Mouse (Mus musculus): ENCODE data around the gene Phc3. TPM values are rescaled to one million over a fixed set of nuclear protein-coding genes. Genes with fewer than 3 reads are reported as not detected.

The Phc3 gene
- polyA plus RNA-seq, 1 experiment from 2014 or later, result 7.3 TPM

- 61% methylated on average over 10 of the region's 10 CpGs for WGBS
- no peak overlapping the region for H3K27ac ChIP-seq (ENCODE audit: low read depth, low read length)
These were observed 30.3 kb upstream of the Phc3 start for GRCm38 (mm10) chr3:30999401-31000017.

GRCm38 (mm10) chr3:30996688-30997014 lies 27.4 kb upstream of the Phc3 start:
- no peaks in the 10 kb centered on the region for H3K4me1 ChIP-seq (replicated peaks; ENCODE audit: control insufficient read depth, insufficient read depth, low read length)
- H3K4me2 ChIP-seq (replicated peaks; ENCODE audit: low read depth, low read length), result peak overlapping the region; percentile 75
- H3K4me3 ChIP-seq (ENCODE audit: low read depth, low read length), result peak overlapping the region; percentile 79
- no peak overlapping the region for H3K27ac ChIP-seq (ENCODE audit: low read depth, low read length)
- H3K36me3 ChIP-seq (ENCODE audit: control insufficient read depth, insufficient read depth, low read length), result no peaks in the 10 kb centered on the region
- H3K27me3 ChIP-seq (ENCODE audit: control insufficient read depth, insufficient read depth, low read length), result no peaks in the 10 kb centered on the region; the same call in 1 of the 2 replicates
- H3K9ac ChIP-seq (ENCODE audit: low read depth, low read length), result no peak overlapping the region; the same call in 1 of the 2 replicates
- ATAC-seq (ENCODE audit: low FRiP score) (no peak), DNase-seq (ENCODE audit: low spot score) (no peak)
- WGBS, result under 1% methylated on average over 4 of the region's 4 CpGs
- H3K9me3 ChIP-seq (ENCODE audit: control insufficient read depth, low read length), result no peaks in the 10 kb centered on the region

More at GRCm38 (mm10) chr3:30999401-31000017, 30.3 kb upstream of the Phc3 start:
- Histone ChIP-seq H3K4me3 (ENCODE audit: low read depth, low read length) (no peak overlapping the region), H3K36me3 (ENCODE audit: control insufficient read depth, insufficient read depth, low read length) (no peaks in the 10 kb centered on the region), H3K27me3 (ENCODE audit: control insufficient read depth, insufficient read depth, low read length) (no peaks in the 10 kb centered on the region; the same call in 1 of the 2 replicates), H3K4me2 (replicated peaks; ENCODE audit: low read depth, low read length) (no peak overlapping the region), H3K9me3 (ENCODE audit: control insufficient read depth, low read length) (no peaks in the 10 kb centered on the region), H3K9ac (ENCODE audit: low read depth, low read length) (no peak overlapping the region), H3K4me1 (replicated peaks; ENCODE audit: control insufficient read depth, insufficient read depth, low read length) (no peaks in the 10 kb centered on the region)
- ATAC-seq (ENCODE audit: low FRiP score), result no peak
- DNase-seq (ENCODE audit: low spot score), result no peak

GRCm38 (mm10) chr3:30995899-30996687 lies 26.9 kb upstream of the Phc3 start:
- ATAC-seq (ENCODE audit: low FRiP score), result no peak; the same call in 1 of the 2 replicates
- peak overlapping the region; percentile 74; the same call in 1 of the 2 replicates for H3K27ac ChIP-seq (ENCODE audit: low read depth, low read length)
- no peak for DNase-seq (ENCODE audit: low spot score)
- H3K4me2 ChIP-seq (replicated peaks; ENCODE audit: low read depth, low read length), result peak overlapping the region; percentile 75
- H3K9ac ChIP-seq (ENCODE audit: low read depth, low read length), result peak overlapping the region; percentile 87
- H3K4me3 ChIP-seq (ENCODE audit: low read depth, low read length), result peak overlapping the region; percentile 79
- H3K36me3 ChIP-seq (ENCODE audit: control insufficient read depth, insufficient read depth, low read length), result no peaks in the 10 kb centered on the region
- no peaks in the 10 kb centered on the region; the same call in 1 of the 2 replicates for H3K27me3 ChIP-seq (ENCODE audit: control insufficient read depth, insufficient read depth, low read length)
- H3K9me3 ChIP-seq (ENCODE audit: control insufficient read depth, low read length), result no peaks in the 10 kb centered on the region
- H3K4me1 ChIP-seq (replicated peaks; ENCODE audit: control insufficient read depth, insufficient read depth, low read length), result no peaks in the 10 kb centered on the region
- WGBS, result 1% methylated on average over 39 of the region's 49 CpGs

GRCm38 (mm10) chr3:30995283-30995898 lies 26.2 kb upstream of the Phc3 start, which contains the start of gene Prkci:
Prkci (plus strand) TSS chr3:30995747.
- 1% methylated on average over 48 of the region's 50 CpGs for WGBS
- Histone ChIP-seq H3K27ac (ENCODE audit: low read depth, low read length) (peak within 1 kb of the TSS; percentile 74; the same call in 1 of the 2 replicates), H3K9me3 (ENCODE audit: control insufficient read depth, low read length) (no peaks in the 10 kb centered on the region)

GRCm38 (mm10) chr3:30994859-30995258 lies 25.6 kb upstream of the Phc3 start:
- no peak for ATAC-seq (ENCODE audit: low FRiP score)
- no peak overlapping the region for H3K27ac ChIP-seq (ENCODE audit: low read depth, low read length)
- peak overlapping the region; percentile 79 for H3K4me3 ChIP-seq (ENCODE audit: low read depth, low read length)
- H3K4me1 ChIP-seq (replicated peaks; ENCODE audit: control insufficient read depth, insufficient read depth, low read length), result no peaks in the 10 kb centered on the region
- DNase-seq (ENCODE audit: low spot score), result no peak
- WGBS, result 37% methylated on average over 6 of the region's 6 CpGs
- no peak overlapping the region for H3K9ac ChIP-seq (ENCODE audit: low read depth, low read length)
- H3K9me3 ChIP-seq (ENCODE audit: control insufficient read depth, low read length), result no peaks in the 10 kb centered on the region
- H3K27me3 ChIP-seq (ENCODE audit: control insufficient read depth, insufficient read depth, low read length), result no peaks in the 10 kb centered on the region; the same call in 1 of the 2 replicates
- H3K36me3 ChIP-seq (ENCODE audit: control insufficient read depth, insufficient read depth, low read length), result no peaks in the 10 kb centered on the region
- peak overlapping the region; percentile 75 for H3K4me2 ChIP-seq (replicated peaks; ENCODE audit: low read depth, low read length)

More at GRCm38 (mm10) chr3:30995283-30995898, 26.2 kb upstream of the Phc3 start, which contains the start of gene Prkci:
- Histone ChIP-seq H3K4me3 (ENCODE audit: low read depth, low read length) (peak within 1 kb of the TSS; percentile 79), H3K9ac (ENCODE audit: low read depth, low read length) (peak within 1 kb of the TSS; percentile 87), H3K27me3 (ENCODE audit: control insufficient read depth, insufficient read depth, low read length) (no peaks in the 10 kb centered on the region; the same call in 1 of the 2 replicates), H3K36me3 (ENCODE audit: control insufficient read depth, insufficient read depth, low read length) (no peaks in the 10 kb centered on the region), H3K4me1 (replicated peaks; ENCODE audit: control insufficient read depth, insufficient read depth, low read length) (no peaks in the 10 kb centered on the region), H3K4me2 (replicated peaks; ENCODE audit: low read depth, low read length) (peak within 1 kb of the TSS; percentile 75)
- DNase-seq (ENCODE audit: low spot score), result peak; percentile 95
- peak; percentile 99 for ATAC-seq (ENCODE audit: low FRiP score)

GRCm38 (mm10) chr3:30993066-30993573 lies 23.9 kb upstream of the Phc3 start:
- no peak overlapping the region for H3K9ac ChIP-seq (ENCODE audit: low read depth, low read length)
- DNase-seq (ENCODE audit: low spot score), result no peak
- H3K36me3 ChIP-seq (ENCODE audit: control insufficient read depth, insufficient read depth, low read length), result no peaks in the 10 kb centered on the region
- no peak overlapping the region for H3K4me2 ChIP-seq (replicated peaks; ENCODE audit: low read depth, low read length)
- no peak for ATAC-seq (ENCODE audit: low FRiP score)
- no peaks in the 10 kb centered on the region for H3K4me1 ChIP-seq (replicated peaks; ENCODE audit: control insufficient read depth, insufficient read depth, low read length)
- no peak overlapping the region for H3K27ac ChIP-seq (ENCODE audit: low read depth, low read length)
- no peaks in the 10 kb centered on the region; the same call in 1 of the 2 replicates for H3K27me3 ChIP-seq (ENCODE audit: control insufficient read depth, insufficient read depth, low read length)
- no peaks in the 10 kb centered on the region for H3K9me3 ChIP-seq (ENCODE audit: control insufficient read depth, low read length)
- no peak overlapping the region for H3K4me3 ChIP-seq (ENCODE audit: low read depth, low read length)

GRCm38 (mm10) chr3:30992161-30992560 lies 22.9 kb upstream of the Phc3 start:
- no peak overlapping the region for H3K9ac ChIP-seq (ENCODE audit: low read depth, low read length)
- no peaks in the 10 kb centered on the region for H3K36me3 ChIP-seq (ENCODE audit: control insufficient read depth, insufficient read depth, low read length)
- WGBS, result 82% methylated on average over 7 of the region's 7 CpGs
- no peak overlapping the region for H3K27ac ChIP-seq (ENCODE audit: low read depth, low read length)
- no peak overlapping the region for H3K4me2 ChIP-seq (replicated peaks; ENCODE audit: low read depth, low read length)
- H3K4me3 ChIP-seq (ENCODE audit: low read depth, low read length), result no peak overlapping the region
- no peaks in the 10 kb centered on the region; the same call in 1 of the 2 replicates for H3K27me3 ChIP-seq (ENCODE audit: control insufficient read depth, insufficient read depth, low read length)
- no peaks in the 10 kb centered on the region for H3K9me3 ChIP-seq (ENCODE audit: control insufficient read depth, low read length)
- DNase-seq (ENCODE audit: low spot score) (no peak), ATAC-seq (ENCODE audit: low FRiP score) (no peak)
- H3K4me1 ChIP-seq (replicated peaks; ENCODE audit: control insufficient read depth, insufficient read depth, low read length), result no peaks in the 10 kb centered on the region

GRCm38 (mm10) chr3:30987396-30988318 lies 18.4 kb upstream of the Phc3 start:
- Histone ChIP-seq H3K27ac (ENCODE audit: low read depth, low read length) (no peak overlapping the region), H3K4me2 (replicated peaks; ENCODE audit: low read depth, low read length) (no peak overlapping the region), H3K9ac (ENCODE audit: low read depth, low read length) (no peak overlapping the region), H3K36me3 (ENCODE audit: control insufficient read depth, insufficient read depth, low read length) (no peaks in the 10 kb centered on the region), H3K27me3 (ENCODE audit: control insufficient read depth, insufficient read depth, low read length) (no peaks in the 10 kb centered on the region), H3K4me1 (replicated peaks; ENCODE audit: control insufficient read depth, insufficient read depth, low read length) (no peaks in the 10 kb centered on the region), H3K9me3 (ENCODE audit: control insufficient read depth, low read length) (no peaks in the 10 kb centered on the region), H3K4me3 (ENCODE audit: low read depth, low read length) (no peak overlapping the region)
- 91% methylated on average over 9 of the region's 9 CpGs for WGBS
- ATAC-seq (ENCODE audit: low FRiP score) (no peak), DNase-seq (ENCODE audit: low spot score) (no peak)

All from hindbrain, embryonic 11.5 days (tissue).